8 mouse cellular contexts compared by ENCODE assay signal in genomic region chr11:72207204-72207833, GRCm38 (mm10). TPM values are rescaled to one million over a fixed set of nuclear protein-coding genes. Genes with fewer than 3 reads are reported as not detected.
DNase-seq lines count a peak whose midpoint lies in the region; ATAC-seq lines count a peak whose summit lies in the region.

Gene 4933427D14Rik, minus strand, starts transcription at chr11:72207459.
Gene Txndc17, plus strand, starts transcription at chr11:72207547.

- WGBS in hindbrain, embryonic 16.5 days = 0% methylated on average over 42 of the region's 42 CpGs

- H3K4me3 ChIP-seq in hindbrain, embryonic 16.5 days (ENCODE audit: low read length) = peak within 1 kb of the TSS; percentile 65

- H3K27me3 ChIP-seq in hindbrain, embryonic 16.5 days (replicated peaks; ENCODE audit: control insufficient read depth, insufficient read depth, low read length) = no peaks in the 10 kb centered on the region

- ATAC-seq in hindbrain, embryonic 16.5 days = peak; percentile 93

- peak within 1 kb of the TSS; percentile 81 for H3K9ac ChIP-seq in hindbrain, embryonic 16.5 days (ENCODE audit: low read depth, low read length)

- peaks cover 24% of the 10 kb centered on the region for H3K4me1 ChIP-seq in hindbrain, embryonic 16.5 days (ENCODE audit: control insufficient read depth, insufficient read depth, low read depth, low read length)

- peak; percentile 93 for DNase-seq in ZHBTc4 (ENCODE audit: low read depth, low spot score)
- peak; percentile 51 to 79 for DNase-seq in cerebellum, postnatal 4 days (ENCODE audit: low spot score in 2 of 2)
- DNase-seq in gastrocnemius, adult 18-20 months (ENCODE audit: low spot score) = peak; percentile 84
- peak; percentile 79 for DNase-seq in left cerebral cortex, adult 11 months (ENCODE audit: low spot score)
- DNase-seq in lung, postnatal 4 days = peak; percentile 90 to 92
- DNase-seq in retina, postnatal 1 day = peak; percentile 91
- DNase-seq in thymus, postnatal 4 days = peak; percentile 93

- H3K36me3 ChIP-seq in hindbrain, embryonic 16.5 days (ENCODE audit: control insufficient read depth, insufficient read depth, low read length) = peaks cover 13% of the 10 kb centered on the region

- no peaks in the 10 kb centered on the region for H3K9me3 ChIP-seq in hindbrain, embryonic 16.5 days (ENCODE audit: control insufficient read depth, low read length)

- H3K4me2 ChIP-seq in hindbrain, embryonic 16.5 days (ENCODE audit: low read length) = peak within 1 kb of the TSS; percentile 87

- peak within 1 kb of the TSS; percentile 76 for H3K27ac ChIP-seq in hindbrain, embryonic 16.5 days (ENCODE audit: low read depth, low read length)

RNA-seq across cellular contexts. Expression of gene 4933427D14Rik, which starts in this region (rescaled TPM):
- total RNA-seq in gastrocnemius, adult 18-20 months (2021) = 1 to 10 TPM in 1 of 2 experiments, under 1 TPM in 1; 0.83 to 1.0 TPM
- polyA plus RNA-seq in hindbrain, embryonic 16.5 days (2015; fragmentation: Nextera tagmentation; extraction: Ambion mirVana) = 13.3 and 14.1 TPM in 2 replicates

RNA-seq across cellular contexts. Expression of gene Txndc17, which starts in this region (rescaled TPM):
- total RNA-seq in gastrocnemius, adult 18-20 months (2021) = 10 to 100 TPM; 31.7 to 34.4 TPM
- 158 and 167 TPM in 2 replicates for polyA plus RNA-seq in hindbrain, embryonic 16.5 days (2015; fragmentation: Nextera tagmentation; extraction: Ambion mirVana)

Comparison
In these comparisons a context has a peak if more than half of its experiments do, and no peak if none do; other contexts are left out.
1. Peak in every context shown above with its lines: DNase-seq, ATAC-seq, H3K4me3 ChIP-seq and H3K27ac ChIP-seq.